Mouse (Mus musculus) bone marrow macrophage, adult 2 months (primary cell): ENCODE measurements around the gene Arhgef40. TPM values are rescaled to one million over a fixed set of nuclear protein-coding genes. Genes with fewer than 3 reads are reported as not detected.

Experiments used
- H3K27ac ChIP-seq: 2 replicates; pipeline ENCODE4 v1.5.1; 2012; ENCODE audit warnings: low read depth, low read length; ENCODE audit not compliant: insufficient read depth
- H3K4me1 ChIP-seq: 2 replicates; pipeline ENCODE4 v1.6.1; 2012; ENCODE audit warnings: low read length; ENCODE audit not compliant: control insufficient read depth, insufficient read depth
- H3K4me3 ChIP-seq: 2 replicates; pipeline ENCODE4 v1.5.1; 2012; ENCODE audit warnings: mild to moderate bottlenecking, low read length, moderate library complexity; ENCODE audit not compliant: insufficient read depth
- CTCF ChIP-seq: IDR thresholded peaks from 2 replicates; pipeline ENCODE4 v1.5.1; 2012; ENCODE audit warnings: low read depth, mild to moderate bottlenecking, low read length, moderate library complexity
- POLR2A ChIP-seq: IDR thresholded peaks from 2 replicates; pipeline ENCODE4 v1.6.1; 2012; ENCODE audit warnings: mild to moderate bottlenecking, low read depth, low read length, borderline replicate concordance
- polyA plus RNA-seq: library from polyadenylated mRNA; stranded (reverse); fragments of >200 nt; gene quantifications from 2 replicates; pipeline ENCODE4 v1.2.4, GENCODE M21; 2012; ENCODE audit not compliant: missing spikeins, insufficient read depth, insufficient read length

The Arhgef40 gene
- polyA plus RNA-seq, 1 experiment = 4.3 TPM

- H3K4me1 ChIP-seq = peaks cover 7% of the 10 kb centered on the region
- TF ChIP-seq POLR2A (no peak), CTCF (no peak)
- no peak overlapping the region for H3K27ac ChIP-seq
- H3K4me3 ChIP-seq = no peak overlapping the region
Measured at GRCm38 (mm10) chr14:51997483-51997882, 13.0 kb downstream of the Arhgef40 start.

GRCm38 (mm10) chr14:52003981-52004495 is 19.5 kb downstream of the Arhgef40 start:
- no peak for TF ChIP-seq POLR2A
- TF ChIP-seq CTCF = no peak

GRCm38 (mm10) chr14:52005141-52005540 is 20.6 kb downstream of the Arhgef40 start:
- H3K27ac ChIP-seq = no peak overlapping the region

More at GRCm38 (mm10) chr14:52003981-52004495, 19.5 kb downstream of the Arhgef40 start:
- 0 out of 2 replicates have a peak, but pooled peaks cover 2% of the 10 kb centered on the region for H3K4me1 ChIP-seq
- H3K27ac ChIP-seq = no peak overlapping the region
- no peak overlapping the region for H3K4me3 ChIP-seq

GRCm38 (mm10) chr14:52005616-52006015 is 21.1 kb downstream of the Arhgef40 start:
- TF ChIP-seq POLR2A (no peak), CTCF (no peak)
- Histone ChIP-seq H3K4me3 (no peak overlapping the region), H3K4me1 (0 out of 2 replicates have a peak, but pooled peaks cover 2% of the 10 kb centered on the region), H3K27ac (no peak overlapping the region)

More at GRCm38 (mm10) chr14:52005141-52005540, 20.6 kb downstream of the Arhgef40 start:
- TF ChIP-seq CTCF (no peak), POLR2A (no peak)
- Histone ChIP-seq H3K4me1 (0 out of 2 replicates have a peak, but pooled peaks cover 2% of the 10 kb centered on the region), H3K4me3 (no peak overlapping the region)

- Histone ChIP-seq H3K4me1 (0 out of 2 replicates have a peak, but pooled peaks cover 2% of the 10 kb centered on the region), H3K4me3 (no peak overlapping the region), H3K27ac (no peak overlapping the region)
- TF ChIP-seq POLR2A = no peak
- TF ChIP-seq CTCF = no peak
Measured at GRCm38 (mm10) chr14:52006241-52006640, 21.7 kb downstream of the Arhgef40 start.

- Histone ChIP-seq H3K4me3 (no peak overlapping the region), H3K27ac (no peak overlapping the region), H3K4me1 (0 out of 2 replicates have a peak, but pooled peaks cover 2% of the 10 kb centered on the region)
- TF ChIP-seq POLR2A (no peak), CTCF (no peak)
Measured at GRCm38 (mm10) chr14:52006771-52007170, 22.3 kb downstream of the Arhgef40 start.

GRCm38 (mm10) chr14:52008321-52009203 is 24.0 kb downstream of the Arhgef40 start:
- TF ChIP-seq POLR2A (no peak), CTCF (peak; percentile 97)
- 0 out of 2 replicates have a peak, but pooled peaks cover 2% of the 10 kb centered on the region for H3K4me1 ChIP-seq
- no peak overlapping the region for H3K4me3 ChIP-seq
- no peak overlapping the region for H3K27ac ChIP-seq

- Histone ChIP-seq H3K4me3 (no peak overlapping the region), H3K27ac (no peak overlapping the region), H3K4me1 (no peaks in the 10 kb centered on the region)
- TF ChIP-seq POLR2A (no peak), CTCF (no peak)
Measured at GRCm38 (mm10) chr14:52009361-52009760, 24.8 kb downstream of the Arhgef40 start.

- no peak overlapping the region for H3K4me3 ChIP-seq
- no peak overlapping the region for H3K27ac ChIP-seq
- no peaks in the 10 kb centered on the region for H3K4me1 ChIP-seq
- TF ChIP-seq CTCF (no peak), POLR2A (no peak)
Measured at GRCm38 (mm10) chr14:52009841-52010240, 25.3 kb downstream of the Arhgef40 start.

GRCm38 (mm10) chr14:52010446-52011111 is 26.1 kb downstream of the Arhgef40 start:
- H3K27ac ChIP-seq = no peak overlapping the region
- H3K4me3 ChIP-seq = no peak overlapping the region
- TF ChIP-seq CTCF (no peak), POLR2A (no peak)
- peaks cover 2% of the 10 kb centered on the region; the same call in 1 of the 2 replicates for H3K4me1 ChIP-seq

GRCm38 (mm10) chr14:52011683-52012082 is 27.2 kb downstream of the Arhgef40 start:
- Histone ChIP-seq H3K4me1 (peaks cover 13% of the 10 kb centered on the region), H3K4me3 (no peak overlapping the region), H3K27ac (no peak overlapping the region)
- no peak for TF ChIP-seq CTCF
